24 mouse cellular contexts compared by ENCODE assay signal in genomic region chr13:99243831-99244230, GRCm38 (mm10). TPM values are rescaled to one million over a fixed set of nuclear protein-coding genes. Genes with fewer than 3 reads are reported as not detected.
A peak's percentile ranks its signal among the peaks of the same experiment; 100 is the strongest.
DNase-seq lines count a peak whose midpoint lies in the region; ATAC-seq and TF ChIP-seq lines count a peak whose summit lies in the region.
"Had no signal": no experiment of that assay in that cellular context is flagged by ENCODE, and none has a peak within 500 bp of the region (broad histone marks: within the 10 kb centered on the region; RNA-seq: fewer than 3 reads in every experiment).

No protein-coding gene starts in this region.

- H3K36me3 ChIP-seq in megakaryocyte, embryonic 14.5 days (replicated peaks; ENCODE audit: low read length) = no peaks in the 10 kb centered on the region
- no peaks in the 10 kb centered on the region for H3K36me3 ChIP-seq in testis, adult 2 months (ENCODE audit: control insufficient read depth, insufficient read depth, low read length)
- H3K36me3 ChIP-seq: embryonic facial prominence, embryonic 10.5 days; embryonic facial prominence, embryonic 12.5 days; forebrain, embryonic 15.5 days; G1E had no signal

- no peak for ATAC-seq in megakaryocyte, adult 5-6 weeks (ENCODE audit: poor library complexity, severe bottlenecking)
- ATAC-seq: activated CD4-positive, CD25-positive, alpha-beta regulatory T cell, adult 4 months; CD4-positive, CD25-positive, alpha-beta regulatory T cell, adult 4 months; forebrain, embryonic 13.5 days; forebrain, embryonic 15.5 days; Patski had no signal

- H3K27ac ChIP-seq in testis, adult 2 months (ENCODE audit: control insufficient read depth, insufficient read depth, low read depth, low read length) = 0 out of 2 replicates have a peak overlapping the region, but pooled peaks have one; percentile 16
- H3K27ac ChIP-seq: embryonic facial prominence, embryonic 10.5 days; embryonic facial prominence, embryonic 12.5 days; forebrain, embryonic 13.5 days; forebrain, embryonic 15.5 days had no signal

- TF ChIP-seq POLR2A in testis, adult 2 months (IDR thresholded peaks at IDR 0.05; ENCODE audit: control insufficient read depth, low read depth, low read length) = no peak

- no peaks in the 10 kb centered on the region for H3K9me3 ChIP-seq in megakaryocyte, embryonic 14.5 days
- H3K9me3 ChIP-seq: embryonic facial prominence, embryonic 10.5 days; embryonic facial prominence, embryonic 12.5 days; forebrain, embryonic 13.5 days; forebrain, embryonic 15.5 days; G1E had no signal

- no peak for TF ChIP-seq CTCF in testis, adult 2 months (IDR thresholded peaks at IDR 0.05; ENCODE audit: control insufficient read depth, insufficient read depth, insufficient replicate concordance, low read depth, low read length)

- peak; percentile 92 for DNase-seq in heart, adult 11 months
- DNase-seq in heart, adult 9 months (ENCODE audit: low spot score in 2 of 2) = no peak
- no peak for DNase-seq in testis, postnatal 14 days (ENCODE audit: low spot score)
- DNase-seq: adrenal gland, adult 8-10 months; adrenal gland, postnatal 14 days; adrenal gland, postnatal 36 days; B cell, adult 2 months; cerebellum, adult 11-12 months; cerebellum, adult 2 months; cerebellum, adult 9-10 months; cerebellum, postnatal 10 days; cerebellum, postnatal 25 days had no signal

- H3K4me1 ChIP-seq in megakaryocyte, embryonic 14.5 days = peaks cover 6% of the 10 kb centered on the region; the same call in 1 of the 2 replicates
- peaks cover 2% of the 10 kb centered on the region; the same call in 1 of the 2 replicates for H3K4me1 ChIP-seq in testis, adult 2 months (ENCODE audit: control insufficient read depth, insufficient read depth, low read length)

- peaks cover 28% of the 10 kb centered on the region for H3K27me3 ChIP-seq in megakaryocyte, embryonic 14.5 days (replicated peaks)
- H3K27me3 ChIP-seq in testis, adult 2 months (ENCODE audit: control insufficient read depth, insufficient read depth, low read length) = no peaks in the 10 kb centered on the region
- H3K27me3 ChIP-seq: embryonic facial prominence, embryonic 12.5 days; forebrain, embryonic 13.5 days; forebrain, embryonic 15.5 days; Patski had no signal

- peak overlapping the region; percentile 28 for H3K4me3 ChIP-seq in megakaryocyte, embryonic 14.5 days (replicated peaks)
- H3K4me3 ChIP-seq in testis, adult 2 months (ENCODE audit: control insufficient read depth, low read depth, low read length) = no peak overlapping the region
- H3K4me3 ChIP-seq: embryonic facial prominence, embryonic 10.5 days; embryonic facial prominence, embryonic 12.5 days; forebrain, embryonic 13.5 days; forebrain, embryonic 15.5 days had no signal

RNA-seq across cellular contexts. Expression of gene Zfp366, which starts 59.2 kb away (rescaled TPM):
- not detected in 2 replicates for polyA plus RNA-seq in megakaryocyte, embryonic 14.5 days (2012; ENCODE audit: insufficient read depth, low replicate concordance)
- 0.21 and 0.69 TPM in 2 replicates for total RNA-seq in megakaryocyte, adult 5-6 weeks (2015)
- total RNA-seq in megakaryocyte, adult 5-6 weeks (2017) = 0.04 and 0.08 TPM in 2 replicates
- polyA plus RNA-seq in testis, adult 2 months (2012; rRNA removed) = 0.20 and 0.25 TPM in 2 replicates
- total RNA-seq: CH12.LX had no signal
- polyA plus RNA-seq: activated CD4-positive, CD25-positive, alpha-beta regulatory T cell, adult 4 months; G1E had no signal
